In genomic region chr1:26685952-26686693, GRCm38 (mm10) we compare ENCODE assay signal across 9 mouse cellular contexts. TPM values are rescaled to one million over a fixed set of nuclear protein-coding genes. Genes with fewer than 3 reads are reported as not detected.
A peak's percentile ranks its signal among the peaks of the same experiment; 100 is the strongest.
DNase-seq lines count a peak whose midpoint lies in the region; ATAC-seq lines count a peak whose summit lies in the region.
"Had no signal": no experiment of that assay in that cellular context is flagged by ENCODE, and none has a peak within 500 bp of the region (broad histone marks: within the 10 kb centered on the region; RNA-seq: fewer than 3 reads in every experiment).

No protein-coding gene starts in this region.

- H3K27me3 ChIP-seq in forebrain, embryonic 11.5 days (ENCODE audit: control insufficient read depth, insufficient read depth, low read length) = no peaks in the 10 kb centered on the region

- no peaks in the 10 kb centered on the region for H3K36me3 ChIP-seq in forebrain, embryonic 11.5 days (ENCODE audit: control insufficient read depth, insufficient read depth, low read length)

- peak; percentile 44 for ATAC-seq in forebrain, embryonic 11.5 days (replicated peaks; ENCODE audit: low FRiP score)
- 0 out of 2 replicates have a peak, but pooled peaks have one; percentile 33 for ATAC-seq in megakaryocyte, adult 5-6 weeks (ENCODE audit: poor library complexity, severe bottlenecking)

- no peak overlapping the region for H3K4me3 ChIP-seq in forebrain, embryonic 11.5 days (ENCODE audit: low read depth, low read length)

- no peak overlapping the region for H3K9ac ChIP-seq in forebrain, embryonic 11.5 days (ENCODE audit: low read length)

- H3K4me2 ChIP-seq in forebrain, embryonic 11.5 days (ENCODE audit: low read depth, low read length, severe bottlenecking) = no peak overlapping the region

- H3K9me3 ChIP-seq in forebrain, embryonic 11.5 days (ENCODE audit: control insufficient read depth, low read length) = no peaks in the 10 kb centered on the region

- H3K4me1 ChIP-seq in forebrain, embryonic 11.5 days (replicated peaks; ENCODE audit: control insufficient read depth, insufficient read depth, low read length) = no peaks in the 10 kb centered on the region

- peak; percentile 6 for DNase-seq in thymus, postnatal 4 days
- no peak for DNase-seq in thymus, postnatal 36 days
- DNase-seq in forebrain, embryonic 11.5 days (ENCODE audit: low spot score) = no peak
- DNase-seq in left cerebral cortex, adult 18-20 months (ENCODE audit: low spot score in 2 of 2) = no peak
- no peak for DNase-seq in adrenal gland, adult 2 months
- DNase-seq in thymus, postnatal 25 days = no peak

- H3K27ac ChIP-seq in forebrain, embryonic 11.5 days (ENCODE audit: low read depth, low read length) = no peak overlapping the region

RNA-seq across cellular contexts. Expression of gene 4931408C20Rik, which starts 1.1 kb away (rescaled TPM):
- not detected in 2 replicates for polyA plus RNA-seq in forebrain, embryonic 11.5 days (2014; fragmentation: Nextera tagmentation; extraction: Ambion mirVana)
- total RNA-seq in megakaryocyte, adult 5-6 weeks (2015) = 0.09 TPM in 1 of 2 replicates, not detected in the other
- 0.11 TPM in 1 of 2 replicates, not detected in the other for total RNA-seq in megakaryocyte, adult 5-6 weeks (2017)
- not detected for total RNA-seq in left cerebral cortex, adult 18-20 months (2021)
- not detected for total RNA-seq in adrenal gland, adult 2 months (2021)
- polyA plus RNA-seq in adrenal gland, adult 2 months (2012; rRNA removed) = not detected in 2 replicates
- polyA plus RNA-seq: kidney, embryonic 16.5 days; small intestine, adult 2 months had no signal
